Mouse (Mus musculus) intestine, embryonic 16.5 days (tissue): Measurements from ENCODE around the gene Egflam. TPM values are rescaled to one million over a fixed set of nuclear protein-coding genes. Genes with fewer than 3 reads are reported as not detected.

ENCODE experiments used
- ATAC-seq: fragments of 200-750 bp; cut with Nextera tagmentation; 2 replicates; pipeline ENCODE4 v1.8.0; 2017; ENCODE audit warnings: moderate TSS enrichment, moderate library complexity
- H3K27ac ChIP-seq: fragments of 300-500 bp; sonication (generic); 2 replicates; pipeline ENCODE4 v1.5.1; 2014; ENCODE audit warnings: mild to moderate bottlenecking, low read length
- H3K27me3 ChIP-seq: fragments of 300-500 bp; sonication (generic); replicated peaks from 2 replicates; pipeline ENCODE4 v1.6.1; 2014; ENCODE audit warnings: low read length, control low read depth, mixed read lengths; ENCODE audit not compliant: control insufficient read depth, insufficient read depth
- H3K36me3 ChIP-seq: fragments of 300-500 bp; sonication (generic); 2 replicates; pipeline ENCODE4 v1.6.1; 2014; ENCODE audit warnings: low read length, control low read depth; ENCODE audit not compliant: control insufficient read depth, insufficient read depth
- H3K4me1 ChIP-seq: fragments of 300-500 bp; sonication (generic); 2 replicates; pipeline ENCODE4 v1.6.1; 2014; ENCODE audit warnings: low read length, control low read depth, mixed read lengths; ENCODE audit not compliant: control insufficient read depth, insufficient read depth
- H3K4me2 ChIP-seq: fragments of 300-500 bp; sonication (generic); 2 replicates; pipeline ENCODE4 v1.6.1; 2014; ENCODE audit warnings: low read depth, low read length, control low read depth
- H3K4me3 ChIP-seq: fragments of 300-500 bp; sonication (generic); 2 replicates; pipeline ENCODE4 v1.5.1; 2014; ENCODE audit warnings: mild to moderate bottlenecking, low read length
- H3K9ac ChIP-seq: fragments of 300-500 bp; sonication (generic); 2 replicates; pipeline ENCODE4 v1.6.1; 2014; ENCODE audit warnings: low read depth, low read length
- H3K9me3 ChIP-seq: fragments of 300-500 bp; sonication (generic); 2 replicates; pipeline ENCODE4 v1.6.1; 2016; ENCODE audit warnings: low read length, control low read depth; ENCODE audit not compliant: control insufficient read depth
- whole genome bisulfite sequencing: fragments of 180-500 bp; shearing (Covaris S2); extraction: QIAGEN DNeasy Blood & Tissue Kit; methylation state at CpG from one replicate; pipeline ENCODE4 v1.1.7; 2014; 5-methylcytosine and 5-hydroxymethylcytosine counted together
- polyA plus RNA-seq: library from polyadenylated mRNA; unstranded; fragments of >200 nt; fragmentation: Nextera tagmentation; extraction: Ambion mirVana; gene quantifications from 2 replicates; pipeline ENCODE4 v1.2.1, GENCODE M21; 2015

Gene Egflam
- polyA plus RNA-seq, 1 experiment from 2014 or later = 21.3 TPM

GRCm38 (mm10) chr15:7197652-7198445 is 200.3 kb downstream of the Egflam start:
- WGBS = 80% methylated on average over 3 of the region's 3 CpGs
- Histone ChIP-seq H3K9me3 (no peaks in the 10 kb centered on the region), H3K27ac (no peak overlapping the region), H3K4me2 (no peak overlapping the region), H3K36me3 (no peaks in the 10 kb centered on the region), H3K4me3 (no peak overlapping the region), H3K27me3 (no peaks in the 10 kb centered on the region), H3K4me1 (peaks cover 7% of the 10 kb centered on the region; the same call in 1 of the 2 replicates), H3K9ac (no peak overlapping the region)
- ATAC-seq = no peak

GRCm38 (mm10) chr15:7194748-7195221 is 203.4 kb downstream of the Egflam start:
- Histone ChIP-seq H3K4me2 (no peak overlapping the region), H3K27me3 (no peaks in the 10 kb centered on the region), H3K4me3 (no peak overlapping the region), H3K4me1 (no peaks in the 10 kb centered on the region), H3K27ac (no peak overlapping the region), H3K9me3 (no peaks in the 10 kb centered on the region), H3K36me3 (no peaks in the 10 kb centered on the region), H3K9ac (no peak overlapping the region)
- ATAC-seq = no peak
- WGBS = 65% methylated on average over 6 of the region's 6 CpGs

- 39% methylated on average over 13 of the region's 13 CpGs for WGBS
- H3K9ac ChIP-seq = no peak overlapping the region
- no peak overlapping the region for H3K4me2 ChIP-seq
- H3K36me3 ChIP-seq = no peaks in the 10 kb centered on the region
- no peak overlapping the region for H3K27ac ChIP-seq
- H3K27me3 ChIP-seq = no peaks in the 10 kb centered on the region
- H3K9me3 ChIP-seq = no peaks in the 10 kb centered on the region
- H3K4me3 ChIP-seq = no peak overlapping the region
- H3K4me1 ChIP-seq = no peaks in the 10 kb centered on the region
- ATAC-seq = no peak
Measured at GRCm38 (mm10) chr15:7194147-7194720, 204.0 kb downstream of the Egflam start.

- Histone ChIP-seq H3K4me1 (no peaks in the 10 kb centered on the region), H3K27ac (no peak overlapping the region), H3K4me3 (no peak overlapping the region), H3K36me3 (no peaks in the 10 kb centered on the region), H3K9ac (no peak overlapping the region), H3K27me3 (no peaks in the 10 kb centered on the region), H3K4me2 (no peak overlapping the region), H3K9me3 (no peaks in the 10 kb centered on the region)
- 96% methylated on average over 2 of the region's 2 CpGs for WGBS
- ATAC-seq = no peak
Measured at GRCm38 (mm10) chr15:7192582-7192981, 205.6 kb downstream of the Egflam start.

- H3K27me3 ChIP-seq = no peaks in the 10 kb centered on the region
- H3K4me3 ChIP-seq = no peak overlapping the region
- H3K4me2 ChIP-seq = no peak overlapping the region
- no peaks in the 10 kb centered on the region; the same call in 1 of the 2 replicates for H3K36me3 ChIP-seq
- H3K27ac ChIP-seq = no peak overlapping the region
- no peak for ATAC-seq
- no peaks in the 10 kb centered on the region for H3K9me3 ChIP-seq
- no peak overlapping the region for H3K9ac ChIP-seq
- H3K4me1 ChIP-seq = no peaks in the 10 kb centered on the region
- 85% methylated on average over 4 of the region's 4 CpGs for WGBS
Measured at GRCm38 (mm10) chr15:7191074-7191473, 207.1 kb downstream of the Egflam start.

- no peak for ATAC-seq
- H3K27ac ChIP-seq = no peak overlapping the region
- no peak overlapping the region for H3K4me2 ChIP-seq
- peaks cover 8% of the 10 kb centered on the region for H3K36me3 ChIP-seq
- no peak overlapping the region for H3K4me3 ChIP-seq
- H3K27me3 ChIP-seq = no peaks in the 10 kb centered on the region
- no peak overlapping the region for H3K9ac ChIP-seq
- H3K9me3 ChIP-seq = no peaks in the 10 kb centered on the region
- no peaks in the 10 kb centered on the region for H3K4me1 ChIP-seq
- 81% methylated on average over 22 of the region's 22 CpGs for WGBS
Measured at GRCm38 (mm10) chr15:7189678-7190454, 208.3 kb downstream of the Egflam start.

- 86% methylated on average over 6 of the region's 6 CpGs for WGBS
- no peak for ATAC-seq
- no peaks in the 10 kb centered on the region for H3K9me3 ChIP-seq
- H3K4me3 ChIP-seq = no peak overlapping the region
- H3K9ac ChIP-seq = no peak overlapping the region
- H3K4me1 ChIP-seq = no peaks in the 10 kb centered on the region
- peaks cover 11% of the 10 kb centered on the region for H3K36me3 ChIP-seq
- no peak overlapping the region for H3K4me2 ChIP-seq
- H3K27ac ChIP-seq = no peak overlapping the region
- H3K27me3 ChIP-seq = no peaks in the 10 kb centered on the region
Measured at GRCm38 (mm10) chr15:7187682-7188081, 210.5 kb downstream of the Egflam start.

- H3K4me1 ChIP-seq = no peaks in the 10 kb centered on the region
- H3K27ac ChIP-seq = no peak overlapping the region
- no peaks in the 10 kb centered on the region for H3K9me3 ChIP-seq
- peaks cover 10% of the 10 kb centered on the region for H3K36me3 ChIP-seq
- H3K9ac ChIP-seq = no peak overlapping the region
- ATAC-seq = no peak
- H3K4me2 ChIP-seq = no peak overlapping the region
- H3K4me3 ChIP-seq = no peak overlapping the region
- WGBS = 76% methylated on average over 6 of the region's 6 CpGs
- H3K27me3 ChIP-seq = no peaks in the 10 kb centered on the region
Measured at GRCm38 (mm10) chr15:7180576-7180975, 217.6 kb downstream of the Egflam start.

- Histone ChIP-seq H3K27ac (no peak overlapping the region), H3K9ac (no peak overlapping the region), H3K27me3 (no peaks in the 10 kb centered on the region), H3K4me1 (no peaks in the 10 kb centered on the region), H3K4me3 (no peak overlapping the region), H3K9me3 (no peaks in the 10 kb centered on the region), H3K36me3 (no peaks in the 10 kb centered on the region; the same call in 1 of the 2 replicates), H3K4me2 (no peak overlapping the region)
- WGBS = 91% methylated on average over 8 of the region's 8 CpGs
- no peak for ATAC-seq
Measured at GRCm38 (mm10) chr15:7173776-7174175, 224.4 kb downstream of the Egflam start.
